Mouse (Mus musculus): ENCODE results near the gene Ppm1j. TPM values are rescaled to one million over a fixed set of nuclear protein-coding genes. Genes with fewer than 3 reads are reported as not detected.

The Ppm1j gene
- polyA plus RNA-seq, 1 experiment from 2014 or later, result 33.2 TPM

DNA sequence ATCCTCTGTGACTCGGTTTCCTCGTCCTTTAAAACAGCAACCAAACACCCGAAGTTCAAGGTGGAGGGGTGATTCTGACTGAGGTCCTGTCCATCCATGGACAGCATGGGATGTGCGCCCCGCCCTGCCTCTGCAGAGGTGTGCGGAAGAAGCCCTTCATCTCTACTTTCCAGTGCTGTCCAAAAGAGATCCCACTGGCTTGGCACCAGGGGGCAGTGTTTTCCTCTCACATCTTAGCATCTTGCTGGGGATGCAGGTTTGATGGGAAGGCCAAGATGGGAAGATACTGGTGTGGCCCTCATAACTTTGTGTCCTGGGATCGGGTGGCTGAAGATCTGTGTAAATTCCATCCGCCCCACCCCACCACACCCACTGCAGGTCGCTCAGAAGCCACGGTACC lies 10.8 kb upstream of the Ppm1j start:
- Histone ChIP-seq H3K9ac (ENCODE audit: low read length) (no peak overlapping the region), H3K27me3 (ENCODE audit: control insufficient read depth, insufficient read depth, low read length) (no peaks in the 10 kb centered on the region), H3K4me2 (ENCODE audit: low read length) (no peak overlapping the region), H3K27ac (replicated peaks in 1 of 2; ENCODE audit: control insufficient read depth in 1 of 2, insufficient read depth in 1 of 2, low read depth in 2 of 2, low read length in 2 of 2) (no peak overlapping the region), H3K36me3 (ENCODE audit: control insufficient read depth, insufficient read depth, low read length) (no peaks in the 10 kb centered on the region), H3K4me1 (ENCODE audit: control insufficient read depth in 2 of 2, insufficient read depth in 2 of 2, low read length in 2 of 2) (peaks cover 0 to 4% of the 10 kb centered on the region in 2 experiments; a peak in 2 of 4 replicates), H3K4me3 (ENCODE audit: control insufficient read depth in 1 of 2, insufficient read depth in 1 of 2, low read depth in 1 of 2, low read length in 2 of 2) (no peak overlapping the region), H3K9me3 (ENCODE audit: control insufficient read depth, low read length) (no peaks in the 10 kb centered on the region)
- ATAC-seq (ENCODE audit: insufficient number of reproducible peaks, insufficient read depth, low FRiP score, low read depth), result no peak
- WGBS, result 55% methylated on average over 10 of the region's 10 CpGs

- H3K9me3 ChIP-seq (ENCODE audit: control insufficient read depth, low read length), result no peaks in the 10 kb centered on the region
- no peaks in the 10 kb centered on the region for H3K36me3 ChIP-seq (ENCODE audit: control insufficient read depth, insufficient read depth, low read length)
- H3K4me1 ChIP-seq (ENCODE audit: control insufficient read depth in 2 of 2, insufficient read depth in 2 of 2, low read length in 2 of 2), result peaks cover 0 to 4% of the 10 kb centered on the region in 2 experiments; a peak in 2 of 4 replicates
- H3K27ac ChIP-seq (replicated peaks in 1 of 2; ENCODE audit: control insufficient read depth in 1 of 2, insufficient read depth in 1 of 2, low read depth in 2 of 2, low read length in 2 of 2), result no peak overlapping the region
- no peak overlapping the region for H3K4me3 ChIP-seq (ENCODE audit: control insufficient read depth in 1 of 2, insufficient read depth in 1 of 2, low read depth in 1 of 2, low read length in 2 of 2)
- ATAC-seq (ENCODE audit: insufficient number of reproducible peaks, insufficient read depth, low FRiP score, low read depth), result no peak
- no peak overlapping the region for H3K4me2 ChIP-seq (ENCODE audit: low read length)
- peaks cover 4% of the 10 kb centered on the region; the same call in 1 of the 2 replicates for H3K27me3 ChIP-seq (ENCODE audit: control insufficient read depth, insufficient read depth, low read length)
- 77% methylated on average over 3 of the region's 3 CpGs for WGBS
- no peak overlapping the region for H3K9ac ChIP-seq (ENCODE audit: low read length)
Observed at GRCm38 (mm10) chr3:104770918-104771317, 9.9 kb upstream of the Ppm1j start.

GRCm38 (mm10) chr3:104771460-104771859 lies 9.4 kb upstream of the Ppm1j start:
- peaks cover 8% of the 10 kb centered on the region for H3K27me3 ChIP-seq (ENCODE audit: control insufficient read depth, insufficient read depth, low read length)
- 61% methylated on average over 6 of the region's 6 CpGs for WGBS
- H3K4me3 ChIP-seq (ENCODE audit: control insufficient read depth in 1 of 2, insufficient read depth in 1 of 2, low read depth in 1 of 2, low read length in 2 of 2), result no peak overlapping the region
- H3K4me1 ChIP-seq (ENCODE audit: control insufficient read depth in 2 of 2, insufficient read depth in 2 of 2, low read length in 2 of 2), result peaks cover 0 to 4% of the 10 kb centered on the region in 2 experiments; a peak in 2 of 4 replicates
- H3K36me3 ChIP-seq (ENCODE audit: control insufficient read depth, insufficient read depth, low read length), result no peaks in the 10 kb centered on the region
- no peak overlapping the region for H3K4me2 ChIP-seq (ENCODE audit: low read length)
- ATAC-seq (ENCODE audit: insufficient number of reproducible peaks, insufficient read depth, low FRiP score, low read depth), result no peak
- H3K9ac ChIP-seq (ENCODE audit: low read length), result no peak overlapping the region
- H3K27ac ChIP-seq (replicated peaks in 1 of 2; ENCODE audit: control insufficient read depth in 1 of 2, insufficient read depth in 1 of 2, low read depth in 2 of 2, low read length in 2 of 2), result no peak overlapping the region
- no peaks in the 10 kb centered on the region for H3K9me3 ChIP-seq (ENCODE audit: control insufficient read depth, low read length)

- H3K9me3 ChIP-seq (ENCODE audit: control insufficient read depth, low read length), result no peaks in the 10 kb centered on the region
- H3K27me3 ChIP-seq (ENCODE audit: control insufficient read depth, insufficient read depth, low read length), result peaks cover 16% of the 10 kb centered on the region
- peaks cover 4% of the 10 kb centered on the region in 2 experiments; a peak in 2 of 4 replicates for H3K4me1 ChIP-seq (ENCODE audit: control insufficient read depth in 2 of 2, insufficient read depth in 2 of 2, low read length in 2 of 2)
- no peak for ATAC-seq (ENCODE audit: insufficient number of reproducible peaks, insufficient read depth, low FRiP score, low read depth)
- no peak overlapping the region for H3K4me2 ChIP-seq (ENCODE audit: low read length)
- WGBS, result 81% methylated on average over 7 of the region's 7 CpGs
- H3K36me3 ChIP-seq (ENCODE audit: control insufficient read depth, insufficient read depth, low read length), result no peaks in the 10 kb centered on the region
- no peak overlapping the region for H3K9ac ChIP-seq (ENCODE audit: low read length)
- no peak overlapping the region for H3K27ac ChIP-seq (replicated peaks in 1 of 2; ENCODE audit: control insufficient read depth in 1 of 2, insufficient read depth in 1 of 2, low read depth in 2 of 2, low read length in 2 of 2)
- no peak overlapping the region for H3K4me3 ChIP-seq (ENCODE audit: control insufficient read depth in 1 of 2, insufficient read depth in 1 of 2, low read depth in 1 of 2, low read length in 2 of 2)
Observed at GRCm38 (mm10) chr3:104773301-104773700, 7.6 kb upstream of the Ppm1j start.

DNA sequence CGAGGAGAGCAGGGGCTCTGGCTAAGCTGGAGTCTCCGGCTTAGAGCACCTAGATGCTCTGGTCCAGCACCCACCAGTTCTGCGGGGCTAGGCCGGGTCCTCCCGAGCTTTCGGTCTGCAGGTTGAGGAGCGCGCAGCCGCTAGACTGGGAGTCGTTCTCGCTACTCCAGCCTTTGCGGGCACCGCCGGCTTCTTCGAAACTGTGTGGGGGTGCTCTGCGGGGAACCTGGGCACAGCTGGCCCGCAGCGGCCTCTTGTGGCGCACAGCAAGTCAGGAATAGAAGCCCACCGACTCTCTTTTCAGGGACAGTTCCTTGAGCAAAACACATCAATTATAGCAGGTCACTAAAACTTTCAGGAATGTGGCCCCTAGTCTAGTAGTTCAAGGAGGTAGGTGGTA lies 3.5 kb upstream of the Ppm1j start:
- no peaks in the 10 kb centered on the region for H3K9me3 ChIP-seq (ENCODE audit: control insufficient read depth, low read length)

DNA sequence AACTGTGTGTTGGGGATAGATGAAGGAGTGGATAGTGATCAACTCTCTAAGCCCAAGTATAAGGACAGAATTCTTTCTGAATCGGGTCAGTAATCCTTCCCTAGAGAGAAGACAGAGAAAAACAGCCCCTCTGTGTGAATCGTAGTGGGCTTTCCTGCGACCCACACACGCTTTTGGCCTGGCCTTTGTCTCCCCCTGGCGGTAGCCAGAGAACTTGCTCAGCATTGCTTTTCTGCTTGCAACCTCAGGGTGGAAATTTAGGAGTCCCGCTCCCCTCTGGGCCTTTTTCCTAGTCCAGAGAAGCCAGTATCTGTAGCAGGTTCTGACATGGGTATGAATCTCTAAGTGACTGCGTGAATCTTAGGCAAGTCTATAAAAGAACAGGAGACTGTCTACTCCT lies 907 bp upstream of the Ppm1j start:
- peaks cover 18% of the 10 kb centered on the region for H3K27me3 ChIP-seq (ENCODE audit: control insufficient read depth, insufficient read depth, low read length)
- peaks cover 17 to 21% of the 10 kb centered on the region in 2 experiments for H3K4me1 ChIP-seq (ENCODE audit: control insufficient read depth in 2 of 2, insufficient read depth in 2 of 2, low read length in 2 of 2)
- 3% methylated on average over 7 of the region's 7 CpGs for WGBS

More for the DNA sequence above, 3.5 kb upstream of the Ppm1j start:
- H3K36me3 ChIP-seq (ENCODE audit: control insufficient read depth, insufficient read depth, low read length), result no peaks in the 10 kb centered on the region
- peaks cover 18% of the 10 kb centered on the region for H3K27me3 ChIP-seq (ENCODE audit: control insufficient read depth, insufficient read depth, low read length)
- H3K4me1 ChIP-seq (ENCODE audit: control insufficient read depth in 2 of 2, insufficient read depth in 2 of 2, low read length in 2 of 2), result peaks cover 9 to 12% of the 10 kb centered on the region in 2 experiments
- peak overlapping the region; percentile 42 to 46 for H3K4me3 ChIP-seq (ENCODE audit: control insufficient read depth in 1 of 2, insufficient read depth in 1 of 2, low read depth in 1 of 2, low read length in 2 of 2)
- WGBS, result under 1% methylated on average over 20 of the region's 20 CpGs
- H3K9ac ChIP-seq (ENCODE audit: low read length), result peak overlapping the region; percentile 68
- H3K27ac ChIP-seq (replicated peaks in 1 of 2; ENCODE audit: control insufficient read depth in 1 of 2, insufficient read depth in 1 of 2, low read depth in 2 of 2, low read length in 2 of 2), result no peak overlapping the region
- no peak for ATAC-seq (ENCODE audit: insufficient number of reproducible peaks, insufficient read depth, low FRiP score, low read depth)
- H3K4me2 ChIP-seq (ENCODE audit: low read length), result peak overlapping the region; percentile 83

DNA sequence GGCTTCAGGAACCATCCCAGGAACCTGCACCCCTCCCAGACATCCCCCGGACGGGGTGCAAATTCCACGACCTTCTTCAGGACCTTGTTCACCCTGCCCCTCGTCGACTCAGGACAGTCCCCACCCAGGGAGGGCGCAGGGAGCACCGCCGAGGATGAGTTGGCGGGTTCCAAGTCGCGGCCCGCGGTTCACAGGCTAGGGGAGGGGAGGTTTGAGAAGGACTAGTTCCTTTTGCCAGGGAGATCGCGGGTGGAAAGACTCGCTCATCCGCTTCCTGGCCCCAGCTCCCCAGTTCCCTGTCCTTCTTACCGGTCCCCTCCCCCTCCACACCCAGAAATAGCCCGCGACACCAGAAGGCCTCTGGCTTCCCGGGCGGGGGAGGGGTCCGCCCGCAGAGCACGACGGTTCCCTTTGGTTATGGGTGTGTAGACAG lies 631 bp downstream of the Ppm1j start, which contains the start of gene Fam19a3:
Gene Fam19a3 (minus strand): TSS at position 370 of the 433 bp plus-strand sequence.
- peaks cover 10% of the 10 kb centered on the region for H3K27me3 ChIP-seq (ENCODE audit: control insufficient read depth, insufficient read depth, low read length)
- peak; percentile 55 for ATAC-seq (ENCODE audit: insufficient number of reproducible peaks, insufficient read depth, low FRiP score, low read depth)
- peak within 1 kb of the TSS; percentile 98 for H3K4me2 ChIP-seq (ENCODE audit: low read length)
- peak within 1 kb of the TSS; percentile 67 to 71 for H3K4me3 ChIP-seq (ENCODE audit: control insufficient read depth in 1 of 2, insufficient read depth in 1 of 2, low read depth in 1 of 2, low read length in 2 of 2)
- 0% methylated on average over 26 of the region's 26 CpGs for WGBS
- H3K9ac ChIP-seq (ENCODE audit: low read length), result peak within 1 kb of the TSS; percentile 78
- H3K36me3 ChIP-seq (ENCODE audit: control insufficient read depth, insufficient read depth, low read length), result peaks cover 16% of the 10 kb centered on the region
- peak within 1 kb of the TSS; percentile 84 to 93 for H3K27ac ChIP-seq (replicated peaks in 1 of 2; ENCODE audit: control insufficient read depth in 1 of 2, insufficient read depth in 1 of 2, low read depth in 2 of 2, low read length in 2 of 2)
- peaks cover 17 to 21% of the 10 kb centered on the region in 2 experiments for H3K4me1 ChIP-seq (ENCODE audit: control insufficient read depth in 2 of 2, insufficient read depth in 2 of 2, low read length in 2 of 2)
- H3K9me3 ChIP-seq (ENCODE audit: control insufficient read depth, low read length), result no peaks in the 10 kb centered on the region

More for the DNA sequence above, 907 bp upstream of the Ppm1j start:
- 0 out of 2 replicates have a peak, but pooled peaks cover 2% of the 10 kb centered on the region for H3K36me3 ChIP-seq (ENCODE audit: control insufficient read depth, insufficient read depth, low read length)
- no peak overlapping the region for H3K9ac ChIP-seq (ENCODE audit: low read length)
- no peak overlapping the region for H3K4me2 ChIP-seq (ENCODE audit: low read length)
- no peak for ATAC-seq (ENCODE audit: insufficient number of reproducible peaks, insufficient read depth, low FRiP score, low read depth)
- no peak overlapping the region for H3K4me3 ChIP-seq (ENCODE audit: control insufficient read depth in 1 of 2, insufficient read depth in 1 of 2, low read depth in 1 of 2, low read length in 2 of 2)
- H3K9me3 ChIP-seq (ENCODE audit: control insufficient read depth, low read length), result no peaks in the 10 kb centered on the region
- H3K27ac ChIP-seq (replicated peaks in 1 of 2; ENCODE audit: control insufficient read depth in 1 of 2, insufficient read depth in 1 of 2, low read depth in 2 of 2, low read length in 2 of 2), result no peak overlapping the region
